Mouse (Mus musculus) heart, embryonic 16.5 days (tissue): ENCODE results near the gene Slc12a4. TPM values are rescaled to one million over a fixed set of nuclear protein-coding genes. Genes with fewer than 3 reads are reported as not detected.
A peak's percentile ranks its signal among the peaks of the same experiment; 100 is the strongest.

Experiments
- ATAC-seq: fragments of 200-750 bp; cut with Nextera tagmentation; replicated peaks from 2 replicates; pipeline ENCODE4 v1.8.0; 2017; ENCODE audit warnings: moderate number of reproducible peaks; ENCODE audit not compliant: insufficient read depth, low FRiP score; ENCODE audit errors: extremely low read depth
- H3K27ac ChIP-seq: fragments of 300-500 bp; sonication (generic); 2 replicates; pipeline ENCODE4 v1.5.1; 2014; ENCODE audit warnings: mild to moderate bottlenecking, low read length, control low read depth, moderate library complexity
- H3K27me3 ChIP-seq: fragments of 300-500 bp; sonication (generic); 2 replicates; pipeline ENCODE4 v1.6.1; 2014; ENCODE audit warnings: low read length, mixed read lengths; ENCODE audit not compliant: control insufficient read depth, insufficient read depth
- H3K36me3 ChIP-seq: fragments of 300-500 bp; sonication (generic); 2 replicates; pipeline ENCODE4 v1.6.1; 2014; ENCODE audit not compliant: control insufficient read depth, insufficient read depth
- H3K4me1 ChIP-seq: fragments of 300-500 bp; sonication (generic); 2 replicates; pipeline ENCODE4 v1.6.1; 2014; ENCODE audit warnings: low read length, mixed read lengths; ENCODE audit not compliant: control insufficient read depth, insufficient read depth
- H3K4me2 ChIP-seq: fragments of 300-500 bp; sonication (generic); 2 replicates; pipeline ENCODE4 v1.6.1; 2014; ENCODE audit warnings: low read depth, mild to moderate bottlenecking, control low read depth, low read length
- H3K4me3 ChIP-seq: fragments of 300-500 bp; sonication (generic); 2 replicates; pipeline ENCODE4 v1.5.1; 2014; ENCODE audit warnings: mild to moderate bottlenecking, control low read depth, low read length
- H3K9ac ChIP-seq: fragments of 300-500 bp; sonication (generic); 2 replicates; pipeline ENCODE4 v1.6.1; 2014; ENCODE audit warnings: low read length, control low read depth
- H3K9me3 ChIP-seq: fragments of 300-500 bp; sonication (generic); replicated peaks from 2 replicates; pipeline ENCODE4 v1.6.1; 2016; ENCODE audit warnings: low read length; ENCODE audit not compliant: control insufficient read depth
- WGBS: fragments of 180-500 bp; shearing (Covaris S2); extraction: QIAGEN DNeasy Blood & Tissue Kit; methylation state at CpG from one replicate; pipeline ENCODE4 v1.1.7; 2014; 5-methylcytosine and 5-hydroxymethylcytosine counted together
- polyA plus RNA-seq: library from polyadenylated mRNA; unstranded; fragments of >200 nt; fragmentation: Nextera tagmentation; extraction: Ambion mirVana; gene quantifications from 2 replicates; pipeline ENCODE4 v1.2.1, GENCODE M21; 2015

Gene Slc12a4
- polyA plus RNA-seq, 1 experiment from 2014 or later = 38.5 TPM

- ATAC-seq = no peak
- 89% methylated on average over 11 of the region's 11 CpGs for WGBS
- Histone ChIP-seq H3K4me3 (no peak overlapping the region), H3K9ac (no peak overlapping the region), H3K4me2 (no peak overlapping the region), H3K36me3 (no peaks in the 10 kb centered on the region), H3K27me3 (no peaks in the 10 kb centered on the region), H3K9me3 (no peaks in the 10 kb centered on the region), H3K4me1 (peaks cover 12% of the 10 kb centered on the region), H3K27ac (no peak overlapping the region)
Measured at GRCm38 (mm10) chr8:105932525-105932924, 33.4 kb downstream of the Slc12a4 start.

- 85% methylated on average over 3 of the region's 3 CpGs for WGBS
- Histone ChIP-seq H3K27me3 (no peaks in the 10 kb centered on the region), H3K9me3 (no peaks in the 10 kb centered on the region), H3K27ac (no peak overlapping the region), H3K4me1 (peaks cover 8% of the 10 kb centered on the region), H3K9ac (no peak overlapping the region), H3K4me2 (no peak overlapping the region), H3K4me3 (no peak overlapping the region), H3K36me3 (no peaks in the 10 kb centered on the region)
- no peak for ATAC-seq
Measured at GRCm38 (mm10) chr8:105931271-105931670, 34.6 kb downstream of the Slc12a4 start.

GRCm38 (mm10) chr8:105930602-105931001 is 35.3 kb downstream of the Slc12a4 start:
- no peak overlapping the region for H3K4me3 ChIP-seq
- ATAC-seq = 0 out of 2 replicates have a peak, but pooled peaks have one; percentile 29
- H3K9me3 ChIP-seq = no peaks in the 10 kb centered on the region
- H3K36me3 ChIP-seq = no peaks in the 10 kb centered on the region
- H3K4me1 ChIP-seq = peaks cover under 1% of the 10 kb centered on the region; the same call in 1 of the 2 replicates
- no peaks in the 10 kb centered on the region for H3K27me3 ChIP-seq
- WGBS = 21% methylated on average over 8 of the region's 8 CpGs
- H3K4me2 ChIP-seq = no peak overlapping the region
- H3K27ac ChIP-seq = no peak overlapping the region
- no peak overlapping the region for H3K9ac ChIP-seq

- no peak overlapping the region for H3K27ac ChIP-seq
- ATAC-seq = no peak
- no peaks in the 10 kb centered on the region for H3K36me3 ChIP-seq
- H3K4me3 ChIP-seq = no peak overlapping the region
- H3K4me1 ChIP-seq = no peaks in the 10 kb centered on the region
- H3K4me2 ChIP-seq = no peak overlapping the region
- no peaks in the 10 kb centered on the region for H3K9me3 ChIP-seq
- WGBS = 61% methylated on average over 3 of the region's 3 CpGs
- no peak overlapping the region for H3K9ac ChIP-seq
- H3K27me3 ChIP-seq = no peaks in the 10 kb centered on the region
Measured at GRCm38 (mm10) chr8:105925123-105925522, 40.8 kb downstream of the Slc12a4 start.

GRCm38 (mm10) chr8:105919390-105919789 is 46.5 kb downstream of the Slc12a4 start:
- no peak for ATAC-seq
- Histone ChIP-seq H3K27me3 (no peaks in the 10 kb centered on the region), H3K4me1 (no peaks in the 10 kb centered on the region), H3K9ac (no peak overlapping the region), H3K4me3 (no peak overlapping the region), H3K36me3 (peaks cover 7% of the 10 kb centered on the region), H3K4me2 (no peak overlapping the region), H3K9me3 (no peaks in the 10 kb centered on the region), H3K27ac (no peak overlapping the region)
- 71% methylated on average over 3 of the region's 3 CpGs for WGBS

GRCm38 (mm10) chr8:105900941-105901616 is 64.8 kb downstream of the Slc12a4 start:
- H3K9ac ChIP-seq = peak overlapping the region; percentile 99
- no peaks in the 10 kb centered on the region for H3K36me3 ChIP-seq
- ATAC-seq = no peak
- H3K27me3 ChIP-seq = no peaks in the 10 kb centered on the region
- WGBS = 28% methylated on average over 16 of the region's 16 CpGs
- H3K4me2 ChIP-seq = peak overlapping the region; percentile 84
- peak overlapping the region; percentile 89 for H3K27ac ChIP-seq
- no peaks in the 10 kb centered on the region for H3K9me3 ChIP-seq
- H3K4me3 ChIP-seq = peak overlapping the region; percentile 92
- H3K4me1 ChIP-seq = peaks cover 9% of the 10 kb centered on the region

GRCm38 (mm10) chr8:105900180-105900940 is 65.5 kb downstream of the Slc12a4 start, which contains the start of gene Pskh1:
Gene Pskh1 (plus strand): TSS chr8:105900441.
- Histone ChIP-seq H3K4me2 (peak within 1 kb of the TSS; percentile 84), H3K9ac (peak within 1 kb of the TSS; percentile 99), H3K9me3 (no peaks in the 10 kb centered on the region), H3K4me1 (peaks cover 9% of the 10 kb centered on the region), H3K36me3 (no peaks in the 10 kb centered on the region), H3K27me3 (no peaks in the 10 kb centered on the region), H3K4me3 (peak within 1 kb of the TSS; percentile 92), H3K27ac (peak within 1 kb of the TSS; percentile 89)
- ATAC-seq = peak; percentile 96
- WGBS = under 1% methylated on average over 59 of the region's 68 CpGs

- no peak for ATAC-seq
- Histone ChIP-seq H3K36me3 (no peaks in the 10 kb centered on the region), H3K9me3 (no peaks in the 10 kb centered on the region), H3K4me1 (peaks cover 11% of the 10 kb centered on the region), H3K9ac (no peak overlapping the region), H3K4me3 (no peak overlapping the region), H3K27ac (no peak overlapping the region), H3K4me2 (no peak overlapping the region), H3K27me3 (no peaks in the 10 kb centered on the region)
- 60% methylated on average over 9 of the region's 9 CpGs for WGBS
Measured at GRCm38 (mm10) chr8:105897801-105898480, 68.0 kb downstream of the Slc12a4 start.
